Comparison of ENCODE assay signal across 12 mouse cellular contexts in the genomic region with DNA sequence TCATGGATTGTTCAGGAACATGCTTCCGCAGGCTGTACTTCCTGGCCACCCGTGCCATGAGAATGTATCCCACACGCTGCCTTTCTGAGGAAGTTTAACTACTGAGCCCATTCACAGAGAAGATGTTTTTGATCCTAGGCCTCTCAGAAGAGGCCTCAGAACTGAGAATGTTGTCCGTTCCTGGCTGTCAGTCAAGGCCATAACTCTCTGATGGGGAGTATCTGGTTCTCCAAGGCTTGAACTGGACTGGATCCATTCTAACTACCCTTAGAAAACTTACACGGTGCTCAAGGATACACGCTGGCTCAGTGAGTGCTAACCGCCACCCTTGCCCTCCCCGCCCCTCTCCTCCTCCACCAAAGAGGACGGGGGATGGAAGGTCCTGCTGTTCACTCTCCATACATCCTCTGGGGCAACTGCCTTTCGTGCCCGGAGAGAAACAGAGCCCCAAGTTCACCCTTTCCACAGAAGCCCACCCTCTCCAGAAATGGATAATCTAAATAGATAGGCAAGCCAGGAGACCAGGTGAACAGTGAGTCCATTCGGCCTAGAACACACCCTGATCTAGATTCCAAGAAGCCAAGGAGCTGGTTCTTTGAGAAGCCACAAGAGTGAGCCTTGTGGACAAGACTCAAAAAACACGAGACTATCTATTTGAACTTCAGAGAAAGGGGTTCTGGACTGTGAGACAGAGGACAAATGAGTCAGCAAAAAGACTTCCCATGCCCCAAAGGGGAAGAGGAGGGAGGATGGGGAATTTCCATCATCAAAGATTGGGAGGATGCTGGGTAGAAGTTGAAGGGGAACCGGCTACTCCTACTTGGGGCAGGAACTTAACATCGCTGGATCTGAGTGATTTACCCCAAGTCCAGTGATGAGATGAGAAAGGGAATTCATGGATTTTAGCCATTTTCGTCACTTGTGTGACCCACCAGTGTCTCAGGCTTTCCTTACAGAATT. TPM values are rescaled to one million over a fixed set of nuclear protein-coding genes. Genes with fewer than 3 reads are reported as not detected.
DNase-seq lines count a peak whose midpoint lies in the region; ATAC-seq and TF ChIP-seq lines count a peak whose summit lies in the region.
"Had no signal": no experiment of that assay in that cellular context is flagged by ENCODE, and none has a peak within 500 bp of the region (broad histone marks: within the 10 kb centered on the region; RNA-seq: fewer than 3 reads in every experiment).

No protein-coding gene starts in this region.

- H3K27ac ChIP-seq in gastrocnemius, adult 2 months, result peak overlapping the region; percentile 73
- peak overlapping the region; percentile 14; the same call in 1 of the 2 replicates for H3K27ac ChIP-seq in kidney, embryonic 16.5 days (ENCODE audit: low read length)
- H3K27ac ChIP-seq in bone marrow macrophage, adult 2 months (ENCODE audit: insufficient read depth, low read depth, low read length), result peak overlapping the region; percentile 93
- peak overlapping the region; percentile 34; the same call in 1 of the 2 replicates for H3K27ac ChIP-seq in limb, embryonic 13.5 days

- H3K9me3 ChIP-seq in kidney, embryonic 16.5 days (ENCODE audit: low read length), result no peaks in the 10 kb centered on the region
- H3K9me3 ChIP-seq in limb, embryonic 13.5 days, result no peaks in the 10 kb centered on the region

- H3K4me3 ChIP-seq in gastrocnemius, adult 2 months, result no peak overlapping the region
- no peak overlapping the region for H3K4me3 ChIP-seq in kidney, embryonic 16.5 days (ENCODE audit: low read length)
- H3K4me3 ChIP-seq in bone marrow macrophage, adult 2 months (ENCODE audit: insufficient read depth, low read length), result no peak overlapping the region
- no peak overlapping the region for H3K4me3 ChIP-seq in limb, embryonic 13.5 days

- no peaks in the 10 kb centered on the region for H3K36me3 ChIP-seq in kidney, embryonic 16.5 days (ENCODE audit: insufficient read depth, low read length)
- no peaks in the 10 kb centered on the region for H3K36me3 ChIP-seq in limb, embryonic 13.5 days

- H3K4me2 ChIP-seq in kidney, embryonic 16.5 days (replicated peaks; ENCODE audit: low read depth, low read length), result no peak overlapping the region
- H3K4me2 ChIP-seq in limb, embryonic 13.5 days (replicated peaks), result no peak overlapping the region

- intact Hi-C loops in gastrocnemius, adult 2 months (cut with DNase I), result no loop called here

- no peaks in the 10 kb centered on the region for H3K27me3 ChIP-seq in kidney, embryonic 16.5 days (ENCODE audit: insufficient read depth, low read length)
- H3K27me3 ChIP-seq in limb, embryonic 13.5 days, result 0 out of 2 replicates have a peak, but pooled peaks cover 17% of the 10 kb centered on the region

- H3K9ac ChIP-seq in kidney, embryonic 16.5 days (replicated peaks; ENCODE audit: low read length), result no peak overlapping the region
- no peak overlapping the region for H3K9ac ChIP-seq in limb, embryonic 13.5 days
- H3K9ac ChIP-seq: liver, postnatal 0 days had no signal

- WGBS in kidney, embryonic 16.5 days, result 62% methylated on average over 16 of the region's 16 CpGs
- 74% methylated on average over 16 of the region's 16 CpGs for WGBS in limb, embryonic 13.5 days

- ATAC-seq in kidney, embryonic 16.5 days (ENCODE audit: low FRiP score, low TSS enrichment), result no peak
- ATAC-seq in limb, embryonic 13.5 days (ENCODE audit: low FRiP score, low read depth), result no peak
- ATAC-seq: inflammation-experienced regulatory T-cells, adult 6 months; liver, postnatal 0 days had no signal

- TF ChIP-seq CTCF in gastrocnemius, adult 2 months (IDR thresholded peaks at IDR 0.05), result no peak
- TF ChIP-seq CTCF in bone marrow macrophage, adult 2 months (IDR thresholded peaks at IDR 0.05; ENCODE audit: low read depth, low read length), result no peak

- peaks cover 36% of the 10 kb centered on the region for H3K4me1 ChIP-seq in kidney, embryonic 16.5 days (ENCODE audit: insufficient read depth, low read length)
- H3K4me1 ChIP-seq in bone marrow macrophage, adult 2 months (ENCODE audit: control insufficient read depth, insufficient read depth, low read length), result peaks cover 49% of the 10 kb centered on the region
- peaks cover 41% of the 10 kb centered on the region for H3K4me1 ChIP-seq in limb, embryonic 13.5 days

- no peak for TF ChIP-seq POLR2A in bone marrow macrophage, adult 2 months (IDR thresholded peaks at IDR 0.05; ENCODE audit: borderline replicate concordance, low read depth, low read length)

- DNase-seq in gastrocnemius, adult 2 months, result no peak
- no peak for DNase-seq in gastrocnemius, postnatal 10 days
- no peak for DNase-seq in kidney, postnatal 10 days
- no peak for DNase-seq in retina, embryonic 14.5 days (ENCODE audit: low spot score)
- no peak for DNase-seq in c-Kit-positive CD71-positive TER-119-positive erythroid progenitor cells, embryonic 14.5 days (ENCODE audit: low spot score)
- DNase-seq: cerebellum, adult 9-11 months; liver, postnatal 0 days; thymus, postnatal 36 days had no signal

RNA-seq across cellular contexts. Expression of gene Srp14, which starts 33.2 kb away (rescaled TPM):
- 100 to 1,000 TPM; 120 to 133 TPM for total RNA-seq in gastrocnemius, adult 2 months (2021)
- total RNA-seq in gastrocnemius, postnatal 10 days (2021), result 100 to 1,000 TPM; 148 to 154 TPM
- 216 and 231 TPM in 2 replicates for polyA plus RNA-seq in kidney, embryonic 16.5 days (2015; fragmentation: Nextera tagmentation; extraction: Ambion mirVana)
- polyA plus RNA-seq in bone marrow macrophage, adult 2 months (2012; ENCODE audit: insufficient read depth, insufficient read length, missing spikeins), result 252 and 297 TPM in 2 replicates
- 244 and 249 TPM in 2 replicates for polyA plus RNA-seq in limb, embryonic 13.5 days (2015; fragmentation: Nextera tagmentation; extraction: Ambion mirVana)

RNA-seq across cellular contexts. Expression of gene Bmf, which starts 36.8 kb away (rescaled TPM):
- total RNA-seq in gastrocnemius, adult 2 months (2021), result 1 to 10 TPM; 3.3 to 6.2 TPM
- total RNA-seq in gastrocnemius, postnatal 10 days (2021), result 10 to 100 TPM; 14.5 to 15.7 TPM
- 7.6 and 9.9 TPM in 2 replicates for polyA plus RNA-seq in kidney, embryonic 16.5 days (2015; fragmentation: Nextera tagmentation; extraction: Ambion mirVana)
- 30.0 and 44.1 TPM in 2 replicates for polyA plus RNA-seq in bone marrow macrophage, adult 2 months (2012; ENCODE audit: insufficient read depth, insufficient read length, missing spikeins)
- 6.8 and 7.3 TPM in 2 replicates for polyA plus RNA-seq in limb, embryonic 13.5 days (2015; fragmentation: Nextera tagmentation; extraction: Ambion mirVana)

Comparison
In these comparisons a context has a peak if more than half of its experiments do, and no peak if none do; other contexts are left out.
1. H3K27ac ChIP-seq: peak in every context shown above with its lines; median percentile 93 in bone marrow macrophage, adult 2 months; 73 in gastrocnemius, adult 2 months; 34 in limb, embryonic 13.5 days; 14 in kidney, embryonic 16.5 days.